Mouse (Mus musculus) ES-E14 (cell line): ENCODE measurements around the gene 1700067P10Rik. TPM values are rescaled to one million over a fixed set of nuclear protein-coding genes. Genes with fewer than 3 reads are reported as not detected.

ENCODE experiments used
- DNase-seq: peaks from one replicate; pipeline ENCODE4 v3.0.0-alpha.2; 2013; ENCODE audit warnings: low read depth, low spot score
- H3K27ac ChIP-seq: 2 replicates; pipeline ENCODE4 v1.5.1; 2012; ENCODE audit warnings: low read depth, mild to moderate bottlenecking, low read length, moderate library complexity, mixed read lengths; ENCODE audit not compliant: poor library complexity, insufficient read depth, severe bottlenecking
- H3K36me3 ChIP-seq: 2 replicates; pipeline ENCODE4 v1.6.1; 2012; ENCODE audit warnings: mild to moderate bottlenecking, low read length, moderate library complexity, mixed read lengths; ENCODE audit not compliant: control insufficient read depth, poor library complexity, insufficient read depth, severe bottlenecking
- H3K4me1 ChIP-seq, 2 experiments: fragments of 150-350 bp in 1 of 2; sonication (generic) in 1 of 2; 2 replicates each; pipeline ENCODE4 v1.6.1; 2012; ENCODE audit warnings: low read length in 2 of 2, mild to moderate bottlenecking in 1 of 2, mixed read lengths in 1 of 2; ENCODE audit not compliant: control insufficient read depth in 2 of 2, insufficient read depth in 2 of 2, poor library complexity in 1 of 2
- H3K4me3 ChIP-seq, 2 experiments: fragments of 150-350 bp in 1 of 2; sonication (generic) in 1 of 2; 2 replicates each; pipeline ENCODE4 v1.5.1; 2012; ENCODE audit warnings: low read length in 2 of 2, low read depth in 1 of 2, mild to moderate bottlenecking in 1 of 2, mixed read lengths in 1 of 2; ENCODE audit not compliant: insufficient read depth in 1 of 2, poor library complexity in 1 of 2, severe bottlenecking in 1 of 2
- H3K9ac ChIP-seq: 2 replicates; pipeline ENCODE4 v1.6.1; 2012; ENCODE audit warnings: low read depth, mild to moderate bottlenecking, low read length, mixed read lengths; ENCODE audit not compliant: poor library complexity, insufficient read depth, severe bottlenecking
- H3K9me3 ChIP-seq: fragments of 150-350 bp; sonication (generic); 2 replicates; pipeline ENCODE4 v1.6.1; 2012; ENCODE audit warnings: low read depth, mild to moderate bottlenecking, low read length; ENCODE audit not compliant: control insufficient read depth, insufficient read depth
- CHD2 ChIP-seq: IDR thresholded peaks from 2 replicates; pipeline ENCODE4 v1.6.1; 2014; ENCODE audit warnings: mild to moderate bottlenecking, low read depth, low read length, inconsistent platforms
- HCFC1 ChIP-seq: IDR thresholded peaks from 2 replicates; pipeline ENCODE4 v1.6.1; 2012; ENCODE audit warnings: low read length, inconsistent platforms, borderline replicate concordance; ENCODE audit not compliant: insufficient read depth
- MAFK ChIP-seq: IDR thresholded peaks from 2 replicates; pipeline ENCODE4 v1.6.1; 2014; ENCODE audit warnings: mild to moderate bottlenecking, low read depth, low read length, inconsistent platforms; ENCODE audit not compliant: insufficient read depth
- ZC3H11A ChIP-seq: IDR thresholded peaks from 2 replicates; pipeline ENCODE4 v1.6.1; 2012; ENCODE audit warnings: low read depth, mild to moderate bottlenecking, inconsistent platforms, low read length, borderline replicate concordance
- ZNF384 ChIP-seq: IDR thresholded peaks from 2 replicates; pipeline ENCODE4 v1.6.1; 2012; ENCODE audit warnings: low read depth, low read length, inconsistent platforms
- in situ Hi-C, 2 experiments: fragments of 600-800 bp; cut with MboI; formaldehyde crosslinking; loops; one replicate each; pipeline ENCODE4 v1.15.1; 2025; ENCODE audit warnings: low sequenced_read_pairs in 2 of 2, inconsistent platforms in 1 of 2; ENCODE audit not compliant: unreplicated experiment in 2 of 2
- total RNA-seq: library from RNA; depleted of rRNA; stranded (reverse); fragments of 300-350 nt; gene quantifications from 2 replicates; pipeline ENCODE4 v1.2.3, GENCODE M21; 2012

1700067P10Rik gene
- total RNA-seq, 1 experiment, result not detected

DNA sequence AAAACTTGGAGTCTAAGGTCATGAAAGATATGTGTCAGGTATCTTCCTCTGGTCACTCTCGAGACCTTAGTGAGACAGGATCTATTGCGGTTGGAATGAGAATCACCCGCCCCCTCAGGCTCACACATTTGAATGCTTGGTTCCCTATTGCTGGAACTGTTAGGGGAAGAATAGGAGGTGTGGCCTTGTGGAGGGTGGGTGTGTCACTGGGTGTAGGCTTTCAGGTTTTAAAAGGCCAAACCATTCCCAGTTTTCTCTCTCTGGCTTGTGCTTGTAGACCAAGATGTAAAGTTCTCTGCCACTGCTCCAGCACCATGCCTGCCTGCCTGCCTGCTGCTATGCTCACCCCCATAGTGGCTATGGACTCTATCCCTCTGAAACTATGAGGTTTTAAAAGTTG, 8.5 kb upstream of the 1700067P10Rik start:
- Histone ChIP-seq H3K36me3 (no peaks in the 10 kb centered on the region), H3K27ac (no peak overlapping the region), H3K9me3 (no peaks in the 10 kb centered on the region), H3K4me3 (no peak overlapping the region), H3K9ac (no peak overlapping the region), H3K4me1 (0 out of 4 replicates have a peak, but pooled peaks cover 0 to 1% of the 10 kb centered on the region in 2 experiments)
- in situ Hi-C loops, result no loop called here
- DNase-seq, result no peak
- no peak for TF ChIP-seq ZC3H11A

- Histone ChIP-seq H3K4me3 (no peak overlapping the region), H3K27ac (no peak overlapping the region), H3K9me3 (no peaks in the 10 kb centered on the region), H3K9ac (no peak overlapping the region), H3K36me3 (no peaks in the 10 kb centered on the region), H3K4me1 (no peaks in the 10 kb centered on the region)
- TF ChIP-seq MAFK (no peak), HCFC1 (no peak), ZNF384 (no peak), CHD2 (no peak), ZC3H11A (no peak)
- in situ Hi-C loops, result no loop called here
- DNase-seq, result no peak
Observed at GRCm38 (mm10) chr17:48089446-48089845, 327 bp downstream of the 1700067P10Rik start.

- in situ Hi-C loops, result loop anchor here in 1 of 2 experiments (10.0 kb wide), 1 partner anchor 296 kb away; no protein-coding TSS in a partner anchor
- Histone ChIP-seq H3K36me3 (no peaks in the 10 kb centered on the region), H3K4me1 (no peaks in the 10 kb centered on the region), H3K9ac (no peak overlapping the region), H3K27ac (no peak overlapping the region), H3K9me3 (no peaks in the 10 kb centered on the region), H3K4me3 (no peak overlapping the region)
- no peak for TF ChIP-seq CHD2
- TF ChIP-seq MAFK, result no peak
- TF ChIP-seq ZNF384, result no peak
- no peak for TF ChIP-seq ZC3H11A
- no peak for TF ChIP-seq HCFC1
- no peak for DNase-seq
Observed at GRCm38 (mm10) chr17:48090305-48090704, 1.2 kb downstream of the 1700067P10Rik start.

- DNase-seq, result no peak
- TF ChIP-seq MAFK (no peak), ZC3H11A (no peak)
- H3K27ac ChIP-seq, result no peak overlapping the region
Observed at GRCm38 (mm10) chr17:48093286-48093817, 4.2 kb downstream of the 1700067P10Rik start.

More at GRCm38 (mm10) chr17:48093286-48093817, 4.2 kb downstream of the 1700067P10Rik start:
- Histone ChIP-seq H3K4me3 (no peak overlapping the region), H3K9me3 (no peaks in the 10 kb centered on the region), H3K36me3 (no peaks in the 10 kb centered on the region), H3K9ac (no peak overlapping the region), H3K4me1 (peaks cover 0 to 4% of the 10 kb centered on the region in 2 experiments; a peak in 2 of 4 replicates)
- in situ Hi-C loops, result loop anchor here in 1 of 2 experiments (10.0 kb wide), 1 partner anchor 299 kb away; no protein-coding TSS in a partner anchor
